Mouse (Mus musculus) right cerebral cortex, postnatal 4 days (tissue): ENCODE data around the gene Slfn1.
A peak's percentile ranks its signal among the peaks of the same experiment; 100 is the strongest.
"Not testable (repeated sequence)": the region's sequence is repeated elsewhere in the genome, so short reads cannot be mapped to it uniquely, and the experiment has no call there.

Experiments used
- DNase-seq: peaks from one replicate; pipeline ENCODE4 v3.0.0-alpha.2; 2022

Slfn1 gene

GRCm38 (mm10) chr11:83116597-83117227 lies at the start of gene Slfn1:
Slfn1 (plus strand) TSS chr11:83116849.
- DNase-seq: no peak

- no peak for DNase-seq
Measured at GRCm38 (mm10) chr11:83067982-83068694, 48.5 kb upstream of the Slfn1 start.

GRCm38 (mm10) chr11:83070321-83070970 lies 46.2 kb upstream of the Slfn1 start:
- no peak for DNase-seq

GRCm38 (mm10) chr11:83077714-83078422 lies 38.8 kb upstream of the Slfn1 start:
- no peak for DNase-seq

GRCm38 (mm10) chr11:83078423-83079140 lies 38.1 kb upstream of the Slfn1 start:
- DNase-seq: no peak

- no peak for DNase-seq
Measured at GRCm38 (mm10) chr11:83079487-83080199, 37.0 kb upstream of the Slfn1 start.

- DNase-seq: no peak
Measured at GRCm38 (mm10) chr11:83082741-83083473, 33.7 kb upstream of the Slfn1 start.

GRCm38 (mm10) chr11:83084161-83084560 lies 32.5 kb upstream of the Slfn1 start:
- DNase-seq: no peak

GRCm38 (mm10) chr11:83084761-83085160 lies 31.9 kb upstream of the Slfn1 start:
- no peak for DNase-seq

GRCm38 (mm10) chr11:83115138-83115537 lies 1.5 kb upstream of the Slfn1 start:
- DNase-seq: peak; percentile 3

- no peak for DNase-seq
Measured at GRCm38 (mm10) chr11:83118056-83118455, 1.4 kb downstream of the Slfn1 start.

GRCm38 (mm10) chr11:83121131-83121685 lies 4.6 kb downstream of the Slfn1 start:
- DNase-seq: no peak

- DNase-seq: no peak
Measured at GRCm38 (mm10) chr11:83123198-83123597, 6.5 kb downstream of the Slfn1 start.

- no peak for DNase-seq
Measured at GRCm38 (mm10) chr11:83124906-83125305, 8.3 kb downstream of the Slfn1 start.

GRCm38 (mm10) chr11:83125633-83126032 lies 9.0 kb downstream of the Slfn1 start:
- DNase-seq: not testable (repeated sequence)

GRCm38 (mm10) chr11:83137253-83137652 lies 20.6 kb downstream of the Slfn1 start:
- not testable (repeated sequence) for DNase-seq

GRCm38 (mm10) chr11:83148939-83149338 lies 32.3 kb downstream of the Slfn1 start:
- DNase-seq: not testable (repeated sequence)
